Mouse (Mus musculus): ENCODE data around the gene Myo1b. TPM values are rescaled to one million over a fixed set of nuclear protein-coding genes. Genes with fewer than 3 reads are reported as not detected.

Gene Myo1b
- polyA plus RNA-seq, 1 experiment from 2014 or later: 11.5 TPM

DNA sequence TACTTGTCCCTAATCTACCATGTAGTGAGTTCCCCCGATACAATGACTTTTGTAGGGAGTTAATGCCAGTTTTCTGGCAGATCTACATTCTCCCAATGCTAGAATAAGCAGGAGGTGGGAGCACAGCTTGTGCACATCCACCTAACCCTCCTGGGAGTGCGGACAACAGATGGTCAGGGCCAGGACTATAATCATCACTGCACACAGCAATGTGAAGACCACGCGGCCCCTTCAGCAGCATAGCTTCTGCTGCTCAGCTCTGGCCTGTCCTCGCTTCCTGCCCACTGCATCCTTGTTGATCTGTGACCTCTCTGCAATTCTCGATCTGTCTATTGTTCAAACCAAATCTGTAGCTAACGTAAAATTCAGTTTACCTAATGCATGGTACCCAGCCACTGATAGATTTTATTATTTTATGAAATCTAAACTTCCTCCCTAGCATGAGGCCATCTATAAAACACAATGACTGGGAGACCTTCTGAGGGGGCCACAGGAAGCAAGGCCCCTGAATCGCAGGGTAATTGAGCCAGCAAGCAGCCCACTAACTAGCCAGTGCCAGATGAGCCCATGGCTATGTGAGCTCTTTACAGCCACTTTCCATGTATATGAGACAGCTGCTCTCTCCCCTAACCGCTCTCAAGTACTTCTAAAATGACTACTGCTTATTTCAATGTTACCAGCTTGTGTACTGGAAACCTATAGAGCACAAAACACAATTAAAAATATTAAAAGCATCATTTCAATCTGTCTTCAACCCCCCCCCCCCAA lies 27.6 kb downstream of the Myo1b start:
- WGBS (ENCODE audit: insufficient replicate concordance): 48% methylated on average over 9 of the region's 9 CpGs
- Histone ChIP-seq H3K4me1 (ENCODE audit: control insufficient read depth, low read depth, low read length) (no peaks in the 10 kb centered on the region; the same call in none of the 2 replicates), H3K4me2 (ENCODE audit: low read depth, low read length) (no peak overlapping the region), H3K4me3 (ENCODE audit: low read depth, low read length) (no peak overlapping the region), H3K9me3 (replicated peaks; ENCODE audit: control insufficient read depth, low read length) (no peaks in the 10 kb centered on the region), H3K27ac (ENCODE audit: low read length) (no peak overlapping the region), H3K27me3 (ENCODE audit: control insufficient read depth, insufficient read depth, low read depth, low read length) (no peaks in the 10 kb centered on the region), H3K9ac (ENCODE audit: low read depth, low read length) (no peak overlapping the region), H3K36me3 (ENCODE audit: control insufficient read depth, insufficient read depth) (no peaks in the 10 kb centered on the region)
- no peak for ATAC-seq (ENCODE audit: low read depth)

- Histone ChIP-seq H3K9ac (ENCODE audit: low read depth, low read length) (no peak overlapping the region), H3K4me2 (ENCODE audit: low read depth, low read length) (no peak overlapping the region), H3K9me3 (replicated peaks; ENCODE audit: control insufficient read depth, low read length) (no peaks in the 10 kb centered on the region), H3K36me3 (ENCODE audit: control insufficient read depth, insufficient read depth) (no peaks in the 10 kb centered on the region), H3K4me3 (ENCODE audit: low read depth, low read length) (no peak overlapping the region), H3K4me1 (ENCODE audit: control insufficient read depth, low read depth, low read length) (no peaks in the 10 kb centered on the region), H3K27ac (ENCODE audit: low read length) (no peak overlapping the region), H3K27me3 (ENCODE audit: control insufficient read depth, insufficient read depth, low read depth, low read length) (no peaks in the 10 kb centered on the region)
- 71% methylated on average over 8 of the region's 8 CpGs for WGBS (ENCODE audit: insufficient replicate concordance)
- ATAC-seq (ENCODE audit: low read depth): no peak
Measured at GRCm38 (mm10) chr1:51885356-51885983, 30.4 kb downstream of the Myo1b start.

DNA sequence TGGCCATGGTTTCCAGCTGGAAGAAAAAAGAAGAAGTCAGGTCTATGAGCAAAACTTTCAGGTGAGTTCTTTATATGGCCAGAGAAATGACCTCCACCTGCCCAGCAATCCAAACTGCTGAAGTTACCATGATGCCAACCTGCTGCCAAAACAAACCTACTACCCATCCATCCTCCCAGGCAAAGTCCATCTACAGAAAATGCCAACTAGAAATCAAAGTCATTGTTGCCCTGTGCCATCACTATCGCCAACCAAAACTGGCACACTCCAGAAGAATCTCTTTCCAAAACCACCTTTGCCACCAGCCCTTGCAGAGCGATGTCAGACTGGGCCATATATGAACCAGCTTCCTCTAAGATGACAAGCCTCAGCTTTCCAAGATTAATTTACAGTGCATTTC lies 32.7 kb downstream of the Myo1b start:
- H3K4me3 ChIP-seq (ENCODE audit: low read depth, low read length): no peak overlapping the region
- 69% methylated on average over 2 of the region's 2 CpGs for WGBS (ENCODE audit: insufficient replicate concordance)
- H3K4me2 ChIP-seq (ENCODE audit: low read depth, low read length): no peak overlapping the region
- no peak for ATAC-seq (ENCODE audit: low read depth)
- H3K9ac ChIP-seq (ENCODE audit: low read depth, low read length): no peak overlapping the region
- H3K4me1 ChIP-seq (ENCODE audit: control insufficient read depth, low read depth, low read length): peaks cover 3% of the 10 kb centered on the region
- no peaks in the 10 kb centered on the region for H3K27me3 ChIP-seq (ENCODE audit: control insufficient read depth, insufficient read depth, low read depth, low read length)
- H3K27ac ChIP-seq (ENCODE audit: low read length): no peak overlapping the region
- H3K9me3 ChIP-seq (replicated peaks; ENCODE audit: control insufficient read depth, low read length): no peaks in the 10 kb centered on the region
- H3K36me3 ChIP-seq (ENCODE audit: control insufficient read depth, insufficient read depth): no peaks in the 10 kb centered on the region

DNA sequence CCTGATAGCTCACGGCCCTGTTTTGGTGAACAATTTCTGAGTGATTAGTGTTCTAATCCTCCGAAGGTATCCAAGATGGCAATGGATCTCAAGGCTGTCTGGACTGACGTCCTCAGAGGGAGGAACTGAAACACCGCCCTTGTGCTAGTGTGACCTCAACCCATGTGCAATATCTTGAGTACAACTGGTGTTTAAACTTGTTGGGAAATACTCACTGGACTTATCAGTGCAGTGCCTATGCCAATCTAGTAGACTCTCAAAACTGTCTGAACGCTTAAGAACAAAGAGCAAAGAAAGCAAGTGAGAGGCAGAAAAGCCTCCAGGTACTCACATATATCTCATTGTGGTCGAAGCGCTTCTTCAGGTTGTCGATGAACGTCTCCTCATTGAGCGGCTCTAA lies 33.1 kb downstream of the Myo1b start:
- Histone ChIP-seq H3K27me3 (ENCODE audit: control insufficient read depth, insufficient read depth, low read depth, low read length) (no peaks in the 10 kb centered on the region), H3K36me3 (ENCODE audit: control insufficient read depth, insufficient read depth) (no peaks in the 10 kb centered on the region), H3K4me1 (ENCODE audit: control insufficient read depth, low read depth, low read length) (peaks cover 3% of the 10 kb centered on the region), H3K9ac (ENCODE audit: low read depth, low read length) (no peak overlapping the region), H3K4me2 (ENCODE audit: low read depth, low read length) (no peak overlapping the region), H3K9me3 (replicated peaks; ENCODE audit: control insufficient read depth, low read length) (no peaks in the 10 kb centered on the region), H3K27ac (ENCODE audit: low read length) (no peak overlapping the region), H3K4me3 (ENCODE audit: low read depth, low read length) (no peak overlapping the region)
- ATAC-seq (ENCODE audit: low read depth): no peak
- 70% methylated on average over 10 of the region's 10 CpGs for WGBS (ENCODE audit: insufficient replicate concordance)

DNA sequence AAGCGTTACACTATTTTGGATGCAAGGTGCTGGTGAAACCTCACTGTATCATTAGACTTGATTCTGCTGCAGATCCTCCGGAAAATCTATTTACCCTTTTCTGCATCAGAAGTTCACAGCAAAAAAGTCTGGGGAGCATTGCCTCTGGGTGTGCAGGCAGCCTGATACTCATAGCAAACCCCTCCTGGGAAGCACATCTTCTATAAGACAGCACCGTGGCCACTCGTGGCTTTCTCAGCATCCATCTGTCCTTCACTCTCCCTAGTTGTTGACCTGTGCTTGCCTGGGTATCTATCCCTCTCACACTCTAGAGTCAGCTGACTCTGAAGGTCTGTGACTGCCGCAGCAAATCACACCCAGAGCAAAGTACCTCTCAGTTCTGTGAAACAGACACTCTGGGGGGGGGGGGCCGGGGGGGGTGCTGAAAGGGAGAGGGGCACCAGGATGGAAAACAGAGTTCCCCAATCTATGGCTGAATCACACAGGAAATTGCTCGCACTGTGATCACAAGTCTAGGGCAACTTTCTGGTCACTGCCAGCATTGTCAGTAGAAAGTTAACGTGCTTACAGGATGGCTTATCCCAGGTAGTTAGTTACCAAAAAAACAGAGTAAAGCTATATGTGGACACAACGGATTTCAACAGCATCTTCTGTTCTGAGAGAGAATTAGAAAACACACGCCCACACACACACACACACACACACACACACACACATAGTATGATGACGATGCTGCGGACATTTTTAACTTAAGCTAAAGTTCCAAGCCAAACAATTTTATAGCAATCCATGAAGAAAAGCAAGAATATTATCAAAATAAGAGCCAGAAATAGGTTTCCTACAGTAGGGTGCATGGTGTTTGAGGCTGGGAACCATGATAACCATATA lies 35.7 kb downstream of the Myo1b start:
- Histone ChIP-seq H3K9ac (ENCODE audit: low read depth, low read length) (no peak overlapping the region), H3K36me3 (ENCODE audit: control insufficient read depth, insufficient read depth) (no peaks in the 10 kb centered on the region), H3K27ac (ENCODE audit: low read length) (no peak overlapping the region), H3K9me3 (replicated peaks; ENCODE audit: control insufficient read depth, low read length) (no peaks in the 10 kb centered on the region), H3K4me3 (ENCODE audit: low read depth, low read length) (no peak overlapping the region), H3K4me1 (ENCODE audit: control insufficient read depth, low read depth, low read length) (peaks cover 3% of the 10 kb centered on the region), H3K27me3 (ENCODE audit: control insufficient read depth, insufficient read depth, low read depth, low read length) (no peaks in the 10 kb centered on the region), H3K4me2 (ENCODE audit: low read depth, low read length) (no peak overlapping the region)
- 52% methylated on average over 12 of the region's 12 CpGs for WGBS (ENCODE audit: insufficient replicate concordance)
- no peak for ATAC-seq (ENCODE audit: low read depth)

- WGBS (ENCODE audit: insufficient replicate concordance): 15% methylated on average over 9 of the region's 9 CpGs
- H3K9ac ChIP-seq (ENCODE audit: low read depth, low read length): no peak overlapping the region
- ATAC-seq (ENCODE audit: low read depth): no peak
- no peaks in the 10 kb centered on the region for H3K36me3 ChIP-seq (ENCODE audit: control insufficient read depth, insufficient read depth)
- no peaks in the 10 kb centered on the region for H3K9me3 ChIP-seq (replicated peaks; ENCODE audit: control insufficient read depth, low read length)
- H3K27ac ChIP-seq (ENCODE audit: low read length): no peak overlapping the region
- no peaks in the 10 kb centered on the region for H3K27me3 ChIP-seq (ENCODE audit: control insufficient read depth, insufficient read depth, low read depth, low read length)
- no peak overlapping the region for H3K4me2 ChIP-seq (ENCODE audit: low read depth, low read length)
- H3K4me1 ChIP-seq (ENCODE audit: control insufficient read depth, low read depth, low read length): peaks cover 3% of the 10 kb centered on the region
- H3K4me3 ChIP-seq (ENCODE audit: low read depth, low read length): no peak overlapping the region
Measured at GRCm38 (mm10) chr1:51879333-51879770, 36.5 kb downstream of the Myo1b start.

GRCm38 (mm10) chr1:51875462-51876225 lies 40.2 kb downstream of the Myo1b start:
- H3K9me3 ChIP-seq (replicated peaks; ENCODE audit: control insufficient read depth, low read length): no peaks in the 10 kb centered on the region
- H3K4me1 ChIP-seq (ENCODE audit: control insufficient read depth, low read depth, low read length): peaks cover 3% of the 10 kb centered on the region
- WGBS (ENCODE audit: insufficient replicate concordance): 66% methylated on average over 15 of the region's 15 CpGs
- H3K36me3 ChIP-seq (ENCODE audit: control insufficient read depth, insufficient read depth): no peaks in the 10 kb centered on the region
- ATAC-seq (ENCODE audit: low read depth): no peak
- no peak overlapping the region for H3K27ac ChIP-seq (ENCODE audit: low read length)
- H3K4me2 ChIP-seq (ENCODE audit: low read depth, low read length): no peak overlapping the region
- no peaks in the 10 kb centered on the region for H3K27me3 ChIP-seq (ENCODE audit: control insufficient read depth, insufficient read depth, low read depth, low read length)
- H3K4me3 ChIP-seq (ENCODE audit: low read depth, low read length): no peak overlapping the region
- no peak overlapping the region for H3K9ac ChIP-seq (ENCODE audit: low read depth, low read length)

- WGBS (ENCODE audit: insufficient replicate concordance): 56% methylated on average over 7 of the region's 7 CpGs
- Histone ChIP-seq H3K36me3 (ENCODE audit: control insufficient read depth, insufficient read depth) (no peaks in the 10 kb centered on the region), H3K9me3 (replicated peaks; ENCODE audit: control insufficient read depth, low read length) (no peaks in the 10 kb centered on the region), H3K4me3 (ENCODE audit: low read depth, low read length) (no peak overlapping the region), H3K27ac (ENCODE audit: low read length) (no peak overlapping the region), H3K4me1 (ENCODE audit: control insufficient read depth, low read depth, low read length) (no peaks in the 10 kb centered on the region), H3K27me3 (ENCODE audit: control insufficient read depth, insufficient read depth, low read depth, low read length) (no peaks in the 10 kb centered on the region), H3K4me2 (ENCODE audit: low read depth, low read length) (no peak overlapping the region), H3K9ac (ENCODE audit: low read depth, low read length) (no peak overlapping the region)
- ATAC-seq (ENCODE audit: low read depth): no peak
Measured at GRCm38 (mm10) chr1:51872493-51873261, 43.2 kb downstream of the Myo1b start.
